ENCODE assay signal across 11 mouse cellular contexts in genomic region chr1:84359611-84360500, GRCm38 (mm10). TPM values are rescaled to one million over a fixed set of nuclear protein-coding genes. Genes with fewer than 3 reads are reported as not detected.
DNase-seq lines count a peak whose midpoint lies in the region; ATAC-seq lines count a peak whose summit lies in the region.
"Had no signal": no experiment of that assay in that cellular context is flagged by ENCODE, and none has a peak within 500 bp of the region (broad histone marks: within the 10 kb centered on the region; RNA-seq: fewer than 3 reads in every experiment).

No protein-coding gene starts in this region.

- H3K9me3 ChIP-seq in kidney, embryonic 14.5 days (ENCODE audit: control insufficient read depth, low read length): no peaks in the 10 kb centered on the region

- H3K9ac ChIP-seq in kidney, embryonic 14.5 days (ENCODE audit: low read depth, low read length): no peak overlapping the region

- no peaks in the 10 kb centered on the region; the same call in 1 of the 2 replicates for H3K4me1 ChIP-seq in kidney, embryonic 14.5 days (ENCODE audit: control insufficient read depth, insufficient read depth, low read length)

- no peak for ATAC-seq in kidney, embryonic 14.5 days (ENCODE audit: low FRiP score, low TSS enrichment)
- no peak for ATAC-seq in frontal cortex, adult (ENCODE audit: low TSS enrichment)
- ATAC-seq: intestine, embryonic 16.5 days had no signal

- 82% methylated on average over 6 of the region's 6 CpGs for WGBS in kidney, embryonic 14.5 days

- H3K27me3 ChIP-seq in kidney, embryonic 14.5 days (ENCODE audit: control insufficient read depth, insufficient read depth, low read length): no peaks in the 10 kb centered on the region

- no peaks in the 10 kb centered on the region for H3K36me3 ChIP-seq in kidney, embryonic 14.5 days (ENCODE audit: control insufficient read depth, insufficient read depth, low read length)
- H3K36me3 ChIP-seq: G1E had no signal

- H3K4me2 ChIP-seq in kidney, embryonic 14.5 days (replicated peaks; ENCODE audit: low read depth, low read length): no peak overlapping the region

- H3K27ac ChIP-seq in kidney, embryonic 14.5 days (ENCODE audit: low read depth, low read length): no peak overlapping the region

- peak; percentile 36 for DNase-seq in urinary bladder, postnatal 25 days (ENCODE audit: low spot score)
- DNase-seq in urinary bladder, adult 2 months (ENCODE audit: low spot score): no peak
- DNase-seq in cerebellum, adult 8-10 months: peak; percentile 59
- peak; percentile 56 for DNase-seq in heart, adult 8-10 months (ENCODE audit: low spot score)
- peak; percentile 80 for DNase-seq in skeletal muscle tissue, adult 2 months (ENCODE audit: low read depth, low spot score)
- DNase-seq in spleen, postnatal 10 days (ENCODE audit: low spot score in 2 of 2): no peak
- DNase-seq: thymus, adult 18-20 months had no signal

- no peak overlapping the region for H3K4me3 ChIP-seq in kidney, embryonic 14.5 days (ENCODE audit: low read length)

RNA-seq across cellular contexts. Expression of gene Pid1, which starts 4.1 kb away (rescaled TPM):
- 55.1 and 74.2 TPM in 2 replicates for polyA plus RNA-seq in urinary bladder, adult 2 months (2012; rRNA removed)
- 1 to 10 TPM; 6.3 to 8.1 (median 6.5) TPM for total RNA-seq in heart, adult 8-10 months (2022)
- polyA plus RNA-seq in kidney, embryonic 14.5 days (2014; fragmentation: Nextera tagmentation; extraction: Ambion mirVana): 22.2 and 33.5 TPM in 2 replicates
- polyA plus RNA-seq: G1E had no signal

Comparison
In these comparisons a context has a peak if more than half of its experiments do, and no peak if none do; other contexts are left out.
1. DNase-seq: peak in urinary bladder, postnatal 25 days (single experiment), cerebellum, adult 8-10 months (single experiment), heart, adult 8-10 months (single experiment) and skeletal muscle tissue, adult 2 months (single experiment); none in urinary bladder, adult 2 months (single experiment) and spleen, postnatal 10 days (0 of 2).